Mouse (Mus musculus) E14TG2a.4 (cell line): ENCODE results near the gene Notch2.

Source experiments
- H3K27me3 ChIP-seq: 2 replicates; pipeline ENCODE4 v1.6.1; 2014; ENCODE audit warnings: low read length, control low read depth; ENCODE audit not compliant: insufficient read depth
- H3K36me3 ChIP-seq: 2 replicates; pipeline ENCODE4 v1.6.1; 2014; ENCODE audit warnings: low read length, control low read depth; ENCODE audit not compliant: insufficient read depth
- H3K4me1 ChIP-seq: replicated peaks from 2 replicates; pipeline ENCODE4 v1.6.1; 2014; ENCODE audit warnings: low read depth, low read length, control low read depth
- H3K4me3 ChIP-seq: replicated peaks from 2 replicates; pipeline ENCODE4 v1.5.1; 2014; ENCODE audit warnings: mild to moderate bottlenecking, low read length
- H3K9me3 ChIP-seq: 2 replicates; pipeline ENCODE4 v1.6.1; 2014; ENCODE audit warnings: low read length, control low read depth
- CTCF ChIP-seq: conservative IDR thresholded peaks from 2 replicates; pipeline ENCODE4 v1.5.1; 2014; ENCODE audit warnings: low read length
- NANOG ChIP-seq: IDR thresholded peaks from 2 replicates; pipeline ENCODE4 v1.6.1; 2014; ENCODE audit warnings: borderline replicate concordance, low read length, mixed read lengths
- POU5F1 ChIP-seq: IDR thresholded peaks from 2 replicates; pipeline ENCODE4 v1.6.1; 2014; ENCODE audit warnings: low read length, borderline replicate concordance

Notch2 gene

GRCm38 (mm10) chr3:98039223-98039622 is 25.9 kb downstream of the Notch2 start:
- Histone ChIP-seq H3K4me1 (peaks cover 16% of the 10 kb centered on the region; the same call in 1 of the 2 replicates), H3K36me3 (no peaks in the 10 kb centered on the region), H3K4me3 (no peak overlapping the region), H3K27me3 (no peaks in the 10 kb centered on the region), H3K9me3 (no peaks in the 10 kb centered on the region)
- TF ChIP-seq CTCF (no peak), NANOG (no peak), POU5F1 (no peak)

GRCm38 (mm10) chr3:98039666-98040456 is 26.5 kb downstream of the Notch2 start:
- Histone ChIP-seq H3K27me3 (no peaks in the 10 kb centered on the region), H3K4me1 (peaks cover 16% of the 10 kb centered on the region; the same call in 1 of the 2 replicates), H3K4me3 (no peak overlapping the region), H3K36me3 (no peaks in the 10 kb centered on the region), H3K9me3 (no peaks in the 10 kb centered on the region)
- TF ChIP-seq NANOG (no peak), CTCF (no peak), POU5F1 (no peak)

GRCm38 (mm10) chr3:98040836-98041235 is 27.5 kb downstream of the Notch2 start:
- H3K27me3 ChIP-seq = no peaks in the 10 kb centered on the region
- TF ChIP-seq CTCF (no peak), NANOG (no peak), POU5F1 (no peak)
- no peak overlapping the region for H3K4me3 ChIP-seq
- H3K4me1 ChIP-seq = peaks cover 20% of the 10 kb centered on the region
- H3K36me3 ChIP-seq = no peaks in the 10 kb centered on the region
- no peaks in the 10 kb centered on the region for H3K9me3 ChIP-seq

GRCm38 (mm10) chr3:98042301-98042700 is 29.0 kb downstream of the Notch2 start:
- Histone ChIP-seq H3K4me3 (no peak overlapping the region), H3K4me1 (peaks cover 26% of the 10 kb centered on the region), H3K9me3 (no peaks in the 10 kb centered on the region), H3K27me3 (no peaks in the 10 kb centered on the region), H3K36me3 (no peaks in the 10 kb centered on the region)
- no peak for TF ChIP-seq CTCF
- TF ChIP-seq NANOG = no peak
- no peak for TF ChIP-seq POU5F1

- Histone ChIP-seq H3K27me3 (no peaks in the 10 kb centered on the region), H3K36me3 (no peaks in the 10 kb centered on the region), H3K9me3 (no peaks in the 10 kb centered on the region), H3K4me1 (peaks cover 23% of the 10 kb centered on the region), H3K4me3 (no peak overlapping the region)
- TF ChIP-seq NANOG = no peak
- no peak for TF ChIP-seq POU5F1
- no peak for TF ChIP-seq CTCF
These were observed 29.7 kb downstream of the Notch2 start for GRCm38 (mm10) chr3:98042955-98043456.

- H3K36me3 ChIP-seq = no peaks in the 10 kb centered on the region
- H3K9me3 ChIP-seq = no peaks in the 10 kb centered on the region
- no peak overlapping the region for H3K4me3 ChIP-seq
- peaks cover 23% of the 10 kb centered on the region for H3K4me1 ChIP-seq
- no peaks in the 10 kb centered on the region for H3K27me3 ChIP-seq
- TF ChIP-seq NANOG (no peak), CTCF (no peak), POU5F1 (no peak)
These were observed 30.3 kb downstream of the Notch2 start for GRCm38 (mm10) chr3:98043669-98044068.

GRCm38 (mm10) chr3:98044768-98045368 is 31.5 kb downstream of the Notch2 start:
- Histone ChIP-seq H3K36me3 (no peaks in the 10 kb centered on the region), H3K27me3 (no peaks in the 10 kb centered on the region), H3K4me3 (no peak overlapping the region), H3K9me3 (no peaks in the 10 kb centered on the region), H3K4me1 (peaks cover 18% of the 10 kb centered on the region)
- TF ChIP-seq CTCF = no peak
- no peak for TF ChIP-seq NANOG
- TF ChIP-seq POU5F1 = no peak

GRCm38 (mm10) chr3:98045465-98046148 is 32.3 kb downstream of the Notch2 start:
- Histone ChIP-seq H3K4me1 (peaks cover 18% of the 10 kb centered on the region), H3K36me3 (no peaks in the 10 kb centered on the region), H3K9me3 (no peaks in the 10 kb centered on the region), H3K27me3 (no peaks in the 10 kb centered on the region), H3K4me3 (no peak overlapping the region)
- TF ChIP-seq CTCF (no peak), NANOG (no peak), POU5F1 (no peak)
